Mouse (Mus musculus) yolk sac, embryonic 10.5 days (tissue): ENCODE measurements around the gene Dvl3.
A peak's percentile ranks its signal among the peaks of the same experiment; 100 is the strongest.
"Not testable (repeated sequence)": the region's sequence is repeated elsewhere in the genome, so short reads cannot be mapped to it uniquely, and the experiment has no call there.

Experiments
- DNase-seq: peaks from one replicate; pipeline ENCODE4 v3.0.0-alpha.2; 2017; ENCODE audit warnings: low spot score

The Dvl3 gene

GRCm38 (mm10) chr16:20516726-20517201, at the start of gene Dvl3:
Gene Dvl3, plus strand, starts transcription at chr16:20516982.
- peak; percentile 90 for DNase-seq

GRCm38 (mm10) chr16:20470981-20471380, 45.8 kb upstream of the Dvl3 start:
- no peak for DNase-seq

GRCm38 (mm10) chr16:20471686-20472085, 45.1 kb upstream of the Dvl3 start:
- no peak for DNase-seq

GRCm38 (mm10) chr16:20473748-20474147, 43.0 kb upstream of the Dvl3 start:
- DNase-seq = no peak

GRCm38 (mm10) chr16:20474211-20474610, 42.6 kb upstream of the Dvl3 start:
- no peak for DNase-seq

- DNase-seq = peak; percentile 28
Measured at GRCm38 (mm10) chr16:20474786-20475185, 42.0 kb upstream of the Dvl3 start.

GRCm38 (mm10) chr16:20475335-20475734, 41.4 kb upstream of the Dvl3 start:
- DNase-seq = peak; percentile 73

GRCm38 (mm10) chr16:20476857-20477256, 39.9 kb upstream of the Dvl3 start:
- peak; percentile 59 for DNase-seq

- DNase-seq = peak; percentile 30
Measured at GRCm38 (mm10) chr16:20477270-20477669, 39.5 kb upstream of the Dvl3 start.

- DNase-seq = peak; percentile 79
Measured at GRCm38 (mm10) chr16:20478504-20478903, 38.3 kb upstream of the Dvl3 start.

- not testable (repeated sequence) for DNase-seq
Measured at GRCm38 (mm10) chr16:20479026-20479760, 37.6 kb upstream of the Dvl3 start.

- peak; percentile 50 for DNase-seq
Measured at GRCm38 (mm10) chr16:20480115-20480514, 36.7 kb upstream of the Dvl3 start.

- no peak for DNase-seq
Measured at GRCm38 (mm10) chr16:20481746-20482145, 35.0 kb upstream of the Dvl3 start.

- not testable (repeated sequence) for DNase-seq
Measured at GRCm38 (mm10) chr16:20483716-20484115, 33.1 kb upstream of the Dvl3 start.

GRCm38 (mm10) chr16:20485061-20485460, 31.7 kb upstream of the Dvl3 start:
- no peak for DNase-seq

- DNase-seq = no peak
Measured at GRCm38 (mm10) chr16:20486048-20486447, 30.7 kb upstream of the Dvl3 start.

- DNase-seq = no peak
Measured at GRCm38 (mm10) chr16:20488151-20488550, 28.6 kb upstream of the Dvl3 start.

GRCm38 (mm10) chr16:20488751-20489150, 28.0 kb upstream of the Dvl3 start:
- not testable (repeated sequence) for DNase-seq

- no peak for DNase-seq
Measured at GRCm38 (mm10) chr16:20489233-20489632, 27.5 kb upstream of the Dvl3 start.

GRCm38 (mm10) chr16:20490581-20490980, 26.2 kb upstream of the Dvl3 start:
- peak; percentile 34 for DNase-seq

GRCm38 (mm10) chr16:20491301-20491700, 25.5 kb upstream of the Dvl3 start:
- DNase-seq = no peak

GRCm38 (mm10) chr16:20493452-20493851, 23.3 kb upstream of the Dvl3 start:
- no peak for DNase-seq

GRCm38 (mm10) chr16:20496671-20497600, 19.8 kb upstream of the Dvl3 start:
- peak; percentile 72 for DNase-seq
